Mouse (Mus musculus): Measurements from ENCODE around the gene Me3. TPM values are rescaled to one million over a fixed set of nuclear protein-coding genes. Genes with fewer than 3 reads are reported as not detected.

Gene Me3
- total and polyA plus RNA-seq, 2 experiments from 2014 or later = 15.5 to 23.5 TPM

GRCm38 (mm10) chr7:89700511-89700910 lies 68.3 kb downstream of the Me3 start:
- no peaks in the 10 kb centered on the region for H3K27me3 ChIP-seq (ENCODE audit: control insufficient read depth, insufficient read depth, low read length)

GRCm38 (mm10) chr7:89710776-89711175 lies 78.6 kb downstream of the Me3 start:
- TF ChIP-seq CTCF (IDR thresholded peaks at IDR 0.05; ENCODE audit: low read depth) (no peak), EP300 (IDR thresholded peaks at IDR 0.05; ENCODE audit: low read depth) (no peak)
- Histone ChIP-seq H3K4me3 (ENCODE audit: low read depth, low read length) (no peak overlapping the region), H3K36me3 (replicated peaks; ENCODE audit: control insufficient read depth, insufficient read depth, low read length) (no peaks in the 10 kb centered on the region), H3K9me3 (replicated peaks; ENCODE audit: control insufficient read depth, low read length) (no peaks in the 10 kb centered on the region), H3K4me2 (ENCODE audit: low read depth, low read length) (no peak overlapping the region), H3K27me3 (ENCODE audit: control insufficient read depth, insufficient read depth, low read length) (no peaks in the 10 kb centered on the region), H3K9ac (replicated peaks; ENCODE audit: low read depth, low read length) (no peak overlapping the region), H3K27ac (ENCODE audit: low read depth) (no peak overlapping the region), H3K4me1 (ENCODE audit: control insufficient read depth, insufficient read depth) (no peaks in the 10 kb centered on the region; the same call in 1 of the 2 replicates)
- DNase-seq (ENCODE audit: low spot score) = no peak
- ATAC-seq (ENCODE audit: insufficient read depth, low read depth) = no peak
- WGBS = 38% methylated on average over 2 of the region's 2 CpGs

More at GRCm38 (mm10) chr7:89700511-89700910, 68.3 kb downstream of the Me3 start:
- TF ChIP-seq CTCF (IDR thresholded peaks at IDR 0.05; ENCODE audit: low read depth) (no peak), EP300 (IDR thresholded peaks at IDR 0.05; ENCODE audit: low read depth) (no peak)
- Histone ChIP-seq H3K36me3 (replicated peaks; ENCODE audit: control insufficient read depth, insufficient read depth, low read length) (no peaks in the 10 kb centered on the region), H3K9ac (replicated peaks; ENCODE audit: low read depth, low read length) (no peak overlapping the region), H3K4me3 (ENCODE audit: low read depth, low read length) (no peak overlapping the region), H3K9me3 (replicated peaks; ENCODE audit: control insufficient read depth, low read length) (no peaks in the 10 kb centered on the region), H3K27ac (ENCODE audit: low read depth) (no peak overlapping the region), H3K4me1 (ENCODE audit: control insufficient read depth, insufficient read depth) (peaks cover 6% of the 10 kb centered on the region; the same call in 1 of the 2 replicates), H3K4me2 (ENCODE audit: low read depth, low read length) (no peak overlapping the region)
- DNase-seq (ENCODE audit: low spot score) (no peak), ATAC-seq (ENCODE audit: insufficient read depth, low read depth) (no peak)
- WGBS = 69% methylated on average over 1 of the region's 1 CpGs

- Histone ChIP-seq H3K27me3 (ENCODE audit: control insufficient read depth, insufficient read depth, low read length) (no peaks in the 10 kb centered on the region), H3K4me1 (ENCODE audit: control insufficient read depth, insufficient read depth) (peaks cover 6% of the 10 kb centered on the region), H3K4me2 (ENCODE audit: low read depth, low read length) (no peak overlapping the region), H3K36me3 (replicated peaks; ENCODE audit: control insufficient read depth, insufficient read depth, low read length) (no peaks in the 10 kb centered on the region), H3K4me3 (ENCODE audit: low read depth, low read length) (no peak overlapping the region), H3K9ac (replicated peaks; ENCODE audit: low read depth, low read length) (no peak overlapping the region), H3K27ac (ENCODE audit: low read depth) (no peak overlapping the region), H3K9me3 (replicated peaks; ENCODE audit: control insufficient read depth, low read length) (no peaks in the 10 kb centered on the region)
- ATAC-seq (ENCODE audit: insufficient read depth, low read depth) (no peak), DNase-seq (ENCODE audit: low spot score) (no peak)
- TF ChIP-seq EP300 (IDR thresholded peaks at IDR 0.05; ENCODE audit: low read depth) (no peak), CTCF (IDR thresholded peaks at IDR 0.05; ENCODE audit: low read depth) (no peak)
Measured at GRCm38 (mm10) chr7:89713059-89713458, 80.9 kb downstream of the Me3 start.

GRCm38 (mm10) chr7:89716226-89716625 lies 84.0 kb downstream of the Me3 start:
- Histone ChIP-seq H3K27ac (ENCODE audit: low read depth) (no peak overlapping the region), H3K4me2 (ENCODE audit: low read depth, low read length) (no peak overlapping the region), H3K9ac (replicated peaks; ENCODE audit: low read depth, low read length) (no peak overlapping the region), H3K27me3 (ENCODE audit: control insufficient read depth, insufficient read depth, low read length) (no peaks in the 10 kb centered on the region), H3K4me3 (ENCODE audit: low read depth, low read length) (no peak overlapping the region), H3K4me1 (ENCODE audit: control insufficient read depth, insufficient read depth) (peaks cover 6% of the 10 kb centered on the region), H3K9me3 (replicated peaks; ENCODE audit: control insufficient read depth, low read length) (no peaks in the 10 kb centered on the region), H3K36me3 (replicated peaks; ENCODE audit: control insufficient read depth, insufficient read depth, low read length) (no peaks in the 10 kb centered on the region)
- TF ChIP-seq EP300 (IDR thresholded peaks at IDR 0.05; ENCODE audit: low read depth) = no peak
- no peak for TF ChIP-seq CTCF (IDR thresholded peaks at IDR 0.05; ENCODE audit: low read depth)
- WGBS = 82% methylated on average over 3 of the region's 3 CpGs
- ATAC-seq (ENCODE audit: insufficient read depth, low read depth) (no peak), DNase-seq (ENCODE audit: low spot score) (no peak)

GRCm38 (mm10) chr7:89717521-89717920 lies 85.3 kb downstream of the Me3 start:
- Histone ChIP-seq H3K9me3 (replicated peaks; ENCODE audit: control insufficient read depth, low read length) (no peaks in the 10 kb centered on the region), H3K27me3 (ENCODE audit: control insufficient read depth, insufficient read depth, low read length) (no peaks in the 10 kb centered on the region), H3K9ac (replicated peaks; ENCODE audit: low read depth, low read length) (no peak overlapping the region), H3K4me2 (ENCODE audit: low read depth, low read length) (no peak overlapping the region), H3K4me3 (ENCODE audit: low read depth, low read length) (no peak overlapping the region), H3K36me3 (replicated peaks; ENCODE audit: control insufficient read depth, insufficient read depth, low read length) (no peaks in the 10 kb centered on the region), H3K27ac (ENCODE audit: low read depth) (no peak overlapping the region), H3K4me1 (ENCODE audit: control insufficient read depth, insufficient read depth) (peaks cover 6% of the 10 kb centered on the region)
- no peak for TF ChIP-seq CTCF (IDR thresholded peaks at IDR 0.05; ENCODE audit: low read depth)
- no peak for TF ChIP-seq EP300 (IDR thresholded peaks at IDR 0.05; ENCODE audit: low read depth)
- WGBS = 40% methylated on average over 2 of the region's 2 CpGs
- DNase-seq (ENCODE audit: low spot score) (no peak), ATAC-seq (ENCODE audit: insufficient read depth, low read depth) (no peak)

- H3K4me3 ChIP-seq (ENCODE audit: low read depth, low read length) = no peak overlapping the region
- ATAC-seq (ENCODE audit: insufficient read depth, low read depth) = no peak
- H3K4me2 ChIP-seq (ENCODE audit: low read depth, low read length) = no peak overlapping the region
- H3K27me3 ChIP-seq (ENCODE audit: control insufficient read depth, insufficient read depth, low read length) = no peaks in the 10 kb centered on the region
- WGBS = 87% methylated on average over 2 of the region's 2 CpGs
- H3K36me3 ChIP-seq (replicated peaks; ENCODE audit: control insufficient read depth, insufficient read depth, low read length) = no peaks in the 10 kb centered on the region
- H3K27ac ChIP-seq (ENCODE audit: low read depth) = no peak overlapping the region
- no peak for TF ChIP-seq CTCF (IDR thresholded peaks at IDR 0.05; ENCODE audit: low read depth)
- TF ChIP-seq EP300 (IDR thresholded peaks at IDR 0.05; ENCODE audit: low read depth) = no peak
- no peaks in the 10 kb centered on the region for H3K9me3 ChIP-seq (replicated peaks; ENCODE audit: control insufficient read depth, low read length)
- H3K9ac ChIP-seq (replicated peaks; ENCODE audit: low read depth, low read length) = no peak overlapping the region
- DNase-seq (ENCODE audit: low spot score) = no peak
- H3K4me1 ChIP-seq (ENCODE audit: control insufficient read depth, insufficient read depth) = peaks cover 6% of the 10 kb centered on the region
Measured at GRCm38 (mm10) chr7:89718264-89718663, 86.1 kb downstream of the Me3 start.

Data from heart, postnatal 0 days (tissue).